Mouse (Mus musculus): ENCODE measurements around the gene Polr2i.

The Polr2i gene

DNA sequence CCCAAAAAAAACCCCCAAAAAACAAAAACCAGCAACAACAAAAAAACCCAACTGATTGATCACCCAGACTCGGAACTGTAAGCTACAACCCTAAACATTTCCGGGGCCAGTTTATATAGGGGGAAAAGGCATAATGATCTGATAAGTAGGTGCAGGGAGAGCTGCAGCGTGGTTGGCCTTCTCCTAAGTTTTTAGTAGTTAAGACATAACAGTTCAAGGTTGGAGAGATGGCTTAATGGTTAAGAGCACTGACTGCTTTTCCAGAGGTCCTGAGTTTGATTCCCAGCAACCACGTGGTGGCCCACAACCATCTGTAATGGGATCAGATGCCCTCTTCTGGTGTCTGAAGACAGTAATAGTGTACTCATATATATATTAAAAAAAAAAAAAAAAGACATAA lies 49.8 kb downstream of the Polr2i start:
- H3K36me3 ChIP-seq (ENCODE audit: insufficient read depth, low read length) = peaks cover 19% of the 10 kb centered on the region
- no peak for TF ChIP-seq POU5F1 (IDR thresholded peaks at IDR 0.05; ENCODE audit: borderline replicate concordance, low read length)
- TF ChIP-seq CTCF (conservative IDR thresholded peaks at IDR 0.05; ENCODE audit: low read length) = no peak
- no peak for TF ChIP-seq NANOG (IDR thresholded peaks at IDR 0.05; ENCODE audit: borderline replicate concordance, low read length)
- H3K4me1 ChIP-seq (replicated peaks; ENCODE audit: low read depth, low read length) = peaks cover 63% of the 10 kb centered on the region
- H3K9me3 ChIP-seq (ENCODE audit: low read length) = no peaks in the 10 kb centered on the region
- no peaks in the 10 kb centered on the region for H3K27me3 ChIP-seq (ENCODE audit: insufficient read depth, low read length)
- H3K4me3 ChIP-seq (replicated peaks; ENCODE audit: low read length) = peak overlapping the region; percentile 98

DNA sequence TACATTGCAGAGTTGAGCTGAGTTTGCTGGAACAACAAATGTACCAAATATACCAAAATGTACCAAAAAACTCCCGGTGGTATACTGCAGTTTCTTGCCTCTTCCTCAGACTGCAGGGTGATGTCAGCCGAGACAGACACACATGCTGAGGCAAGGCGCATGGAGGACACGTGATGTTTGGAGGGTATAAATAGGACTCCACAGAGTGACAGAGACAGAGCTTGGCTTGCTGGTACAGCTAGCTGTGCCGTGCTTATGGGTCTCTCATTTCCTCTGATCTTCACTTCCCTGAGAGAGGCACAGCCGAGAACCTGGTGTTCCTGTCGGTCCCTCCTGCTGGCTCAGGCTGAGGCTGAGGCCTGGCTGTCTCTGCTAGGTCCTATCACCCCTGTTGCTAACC lies 51.0 kb downstream of the Polr2i start:
- TF ChIP-seq NANOG (IDR thresholded peaks at IDR 0.05; ENCODE audit: borderline replicate concordance, low read length) = no peak
- TF ChIP-seq POU5F1 (IDR thresholded peaks at IDR 0.05; ENCODE audit: borderline replicate concordance, low read length) = no peak
- no peak for TF ChIP-seq CTCF (conservative IDR thresholded peaks at IDR 0.05; ENCODE audit: low read length)
- Histone ChIP-seq H3K36me3 (ENCODE audit: insufficient read depth, low read length) (peaks cover 9% of the 10 kb centered on the region), H3K4me1 (replicated peaks; ENCODE audit: low read depth, low read length) (peaks cover 65% of the 10 kb centered on the region), H3K27me3 (ENCODE audit: insufficient read depth, low read length) (no peaks in the 10 kb centered on the region), H3K4me3 (replicated peaks; ENCODE audit: low read length) (no peak overlapping the region), H3K9me3 (ENCODE audit: low read length) (no peaks in the 10 kb centered on the region)
